Mouse (Mus musculus) gastrocnemius, adult 18-20 months (tissue): ENCODE data around the gene Lin52. TPM values are rescaled to one million over a fixed set of nuclear protein-coding genes. Genes with fewer than 3 reads are reported as not detected.

Experiments used
- total RNA-seq, 2 experiments: library from RNA; stranded (reverse); gene quantifications; 2 replicates each; pipeline ENCODE4 v1.2.3; 2021

Lin52 gene
- total RNA-seq, 2 experiments from 2014 or later: 7.4 to 9.2 TPM

Other genes with a start within 250 kb of the Lin52 start
- 10 to 100 TPM in 1 of 2 experiments, 1 to 10 TPM in 1; 6.9 to 10.9 TPM for gene Elmsan1, start 232.5 kb upstream of the Lin52 start, total RNA-seq
- gene Ptgr2, start 166.2 kb upstream of the Lin52 start, total RNA-seq: 10 to 100 TPM; 67.1 to 80.5 TPM
- 10 to 100 TPM; 18.6 to 19.3 TPM for gene Zfp410, start 134.6 kb upstream of the Lin52 start, total RNA-seq
- 10 to 100 TPM; 20.4 to 25.4 TPM for gene Coq6, start 89.8 kb upstream of the Lin52 start, total RNA-seq
- 1 to 10 TPM in 1 of 2 experiments, under 1 TPM in 1; 1.00 to 1.1 TPM for gene Fam161b, start 89.6 kb upstream of the Lin52 start, total RNA-seq
- 10 to 100 TPM; 15.3 to 16.5 TPM for gene Entpd5, start 42.4 kb upstream of the Lin52 start, total RNA-seq
- gene Bbof1, start 42.4 kb upstream of the Lin52 start, total RNA-seq: 1 to 10 TPM; 2.1 to 2.9 TPM
- 10 to 100 TPM; 11.7 to 12.5 TPM for gene Rnf113a2, start 34.2 kb upstream of the Lin52 start, total RNA-seq
- 100 to 1,000 TPM; 117 to 121 TPM for gene Aldh6a1, start 418 bp upstream of the Lin52 start, total RNA-seq
- gene Vsx2, start 118.3 kb downstream of the Lin52 start, total RNA-seq: not detected
- 1 to 10 TPM; 4.9 to 5.1 TPM for gene Abcd4, start 166.0 kb downstream of the Lin52 start, total RNA-seq
- not detected for gene Vrtn, start 189.6 kb downstream of the Lin52 start, total RNA-seq
- gene Syndig1l, start 247.4 kb downstream of the Lin52 start, total RNA-seq: not detected